Mouse (Mus musculus) hindbrain, postnatal 0 days (tissue): Measurements from ENCODE around the gene Gm9508. TPM values are rescaled to one million over a fixed set of nuclear protein-coding genes. Genes with fewer than 3 reads are reported as not detected.
"Not testable (repeated sequence)": the region's sequence is repeated elsewhere in the genome, so short reads cannot be mapped to it uniquely, and the experiment has no call there.

Experiments used
- ATAC-seq: fragments of 200-750 bp; cut with Nextera tagmentation; 2 replicates; pipeline ENCODE4 v1.8.0; 2017; ENCODE audit warnings: mild to moderate bottlenecking, moderate TSS enrichment, moderate library complexity
- DNase-seq: peaks from one replicate; pipeline ENCODE4 v3.0.0-alpha.2; 2015; ENCODE audit warnings: low spot score
- H3K27ac ChIP-seq: fragments of 300-500 bp; sonication (generic); 2 replicates; pipeline ENCODE4 v1.5.1; 2014; ENCODE audit warnings: mild to moderate bottlenecking
- H3K27me3 ChIP-seq: fragments of 300-500 bp; sonication (generic); 2 replicates; pipeline ENCODE4 v1.6.1; 2014; ENCODE audit warnings: low read length, mixed read lengths; ENCODE audit not compliant: insufficient read depth
- H3K36me3 ChIP-seq: fragments of 300-500 bp; sonication (generic); 2 replicates; pipeline ENCODE4 v1.6.1; 2014; ENCODE audit warnings: low read length, mixed read lengths; ENCODE audit not compliant: insufficient read depth
- H3K4me1 ChIP-seq: fragments of 300-500 bp; sonication (generic); 2 replicates; pipeline ENCODE4 v1.6.1; 2014; ENCODE audit warnings: antibody characterized with exemption, low read length, mixed read lengths; ENCODE audit not compliant: insufficient read depth
- H3K4me2 ChIP-seq: fragments of 300-500 bp; sonication (generic); 2 replicates; pipeline ENCODE4 v1.6.1; 2014; ENCODE audit warnings: low read depth, mild to moderate bottlenecking, low read length, moderate library complexity, mixed read lengths
- H3K4me3 ChIP-seq: fragments of 300-500 bp; sonication (generic); 2 replicates; pipeline ENCODE4 v1.5.1; 2014; ENCODE audit warnings: low read length
- H3K9ac ChIP-seq: fragments of 300-500 bp; sonication (generic); replicated peaks from 2 replicates; pipeline ENCODE4 v1.6.1; 2014; ENCODE audit warnings: mild to moderate bottlenecking, low read length, moderate library complexity, mixed read lengths
- H3K9me3 ChIP-seq: fragments of 300-500 bp; sonication (generic); 2 replicates; pipeline ENCODE4 v1.6.1; 2016; ENCODE audit warnings: low read length, mixed read lengths
- CTCF ChIP-seq: IDR thresholded peaks from 2 replicates; pipeline ENCODE4 v1.5.1; 2016; ENCODE audit warnings: antibody characterized with exemption, control low read depth, low read depth
- WGBS: fragments of 180-500 bp; shearing (Covaris S2); extraction: QIAGEN DNeasy Blood & Tissue Kit; methylation state at CpG from one replicate; pipeline ENCODE4 v1.1.7; 2014; 5-methylcytosine and 5-hydroxymethylcytosine counted together
- polyA plus RNA-seq: library from polyadenylated mRNA; unstranded; fragments of >200 nt; fragmentation: Nextera tagmentation; extraction: Ambion mirVana; gene quantifications from 2 replicates; pipeline ENCODE4 v1.2.1, GENCODE M21; 2015
- total RNA-seq: library from RNA; depleted of rRNA; stranded (reverse); fragments of >200 nt; gene quantifications from 2 replicates; pipeline ENCODE4 v1.2.3, GENCODE M21; 2014

Gm9508 gene
- total and polyA plus RNA-seq, 2 experiments from 2014 or later: not detected

DNA sequence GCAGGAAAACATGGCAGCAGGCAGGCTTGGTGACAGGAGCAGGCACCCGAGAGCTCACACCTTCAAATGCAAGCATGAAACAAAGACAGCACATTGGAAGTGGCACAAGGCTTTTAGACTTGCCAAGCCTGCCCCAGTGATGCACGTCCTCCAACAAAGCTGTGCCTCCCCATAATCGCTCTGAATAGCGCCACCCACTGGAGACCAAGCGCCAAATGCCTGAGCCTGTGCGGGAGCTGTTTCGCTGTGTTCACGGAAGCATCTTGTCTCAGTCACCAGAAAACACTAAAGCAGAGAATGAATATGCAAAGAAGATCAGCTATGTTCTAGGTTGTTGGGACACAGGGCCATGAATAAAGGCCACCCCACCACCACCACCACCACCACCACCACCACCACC is 27.8 kb upstream of the Gm9508 start:
- H3K36me3 ChIP-seq: no peaks in the 10 kb centered on the region
- no peaks in the 10 kb centered on the region for H3K4me1 ChIP-seq
- DNase-seq (no peak), ATAC-seq (no peak)
- H3K4me2 ChIP-seq: no peak overlapping the region
- no peak overlapping the region for H3K27ac ChIP-seq
- H3K9me3 ChIP-seq: 0 out of 2 replicates have a peak, but pooled peaks cover 2% of the 10 kb centered on the region
- no peak overlapping the region for H3K4me3 ChIP-seq
- H3K9ac ChIP-seq: no peak overlapping the region
- no peak for TF ChIP-seq CTCF
- H3K27me3 ChIP-seq: no peaks in the 10 kb centered on the region
- 76% methylated on average over 8 of the region's 8 CpGs for WGBS

DNA sequence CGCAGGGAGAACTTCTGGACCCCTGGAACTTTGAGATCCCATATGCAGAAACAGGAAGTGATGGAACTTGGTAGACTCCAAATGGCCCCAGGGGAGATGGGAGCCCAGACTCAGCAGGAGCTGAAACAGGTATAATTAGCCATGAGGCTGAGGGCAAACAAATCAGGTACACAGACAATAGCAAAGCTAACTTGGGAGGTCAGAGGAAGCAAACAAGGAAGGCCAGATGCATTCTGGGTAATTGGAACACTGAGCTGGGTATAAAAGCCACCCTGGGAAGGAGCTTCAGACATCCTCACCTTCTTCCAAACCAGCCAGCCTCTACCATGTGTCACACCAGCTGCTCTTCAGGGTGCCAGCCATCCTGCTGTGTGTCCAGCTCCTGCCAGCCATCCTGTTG is 23.3 kb upstream of the Gm9508 start, which contains the start of gene Krtap12-1:
Gene Krtap12-1 (plus strand): TSS at position 301 of the 400 bp plus-strand sequence.
- H3K27ac ChIP-seq, H3K36me3 ChIP-seq, ATAC-seq, H3K27me3 ChIP-seq, H3K4me2 ChIP-seq, H3K4me3 ChIP-seq, H3K9ac ChIP-seq, DNase-seq, H3K9me3 ChIP-seq, H3K4me1 ChIP-seq: not testable (repeated sequence)
- 89% methylated on average over 1 of the region's 1 CpGs for WGBS

DNA sequence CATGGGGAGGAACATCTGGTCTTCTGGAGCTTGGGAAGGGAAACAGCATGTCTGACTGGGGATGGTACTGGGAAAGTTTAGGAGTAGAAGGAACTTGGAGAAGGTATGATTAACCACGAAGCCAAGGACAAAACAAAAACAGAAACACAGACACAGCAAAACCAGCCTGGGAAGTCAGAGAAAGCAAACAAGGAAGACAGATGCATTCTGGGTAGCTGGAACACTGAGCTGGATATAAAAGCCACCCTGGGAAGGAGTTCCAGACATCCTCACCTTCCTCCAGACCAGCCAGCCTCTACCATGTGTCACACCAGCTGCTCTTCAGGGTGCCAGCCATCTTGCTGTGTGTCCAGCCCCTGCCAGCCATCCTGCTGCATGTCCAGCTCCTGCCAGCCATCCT is 18.5 kb upstream of the Gm9508 start, which contains the start of gene Gm10142:
Gene Gm10142 (plus strand): TSS at position 301 of the 400 bp plus-strand sequence.
- ATAC-seq: no peak
- 88% methylated on average over 1 of the region's 1 CpGs for WGBS

DNA sequence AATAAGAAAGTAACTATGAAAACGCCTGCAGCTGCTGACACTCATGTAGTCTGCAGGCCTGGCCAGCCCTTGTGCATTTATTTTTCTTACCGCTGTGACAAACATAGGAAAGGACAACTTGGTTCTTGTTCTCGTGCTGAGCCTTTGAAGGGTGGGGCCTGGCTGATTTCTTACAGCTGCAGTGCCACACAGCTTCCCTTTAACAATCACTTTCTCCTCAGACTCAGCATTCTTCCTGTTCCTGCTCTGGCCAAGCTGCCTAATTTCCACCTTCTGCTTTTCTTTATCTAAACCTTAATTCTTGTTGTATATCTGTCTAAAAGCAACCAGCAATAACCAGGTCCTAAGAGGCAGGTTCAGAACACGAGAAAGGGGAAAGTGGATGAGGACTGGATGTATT is 16.7 kb upstream of the Gm9508 start:
- DNase-seq (no peak), ATAC-seq (no peak)
- TF ChIP-seq CTCF: no peak
- Histone ChIP-seq H3K27ac (no peak overlapping the region), H3K4me3 (no peak overlapping the region), H3K4me2 (no peak overlapping the region), H3K36me3 (no peaks in the 10 kb centered on the region), H3K9ac (no peak overlapping the region), H3K27me3 (no peaks in the 10 kb centered on the region), H3K4me1 (no peaks in the 10 kb centered on the region), H3K9me3 (no peaks in the 10 kb centered on the region)
- 65% methylated on average over 4 of the region's 4 CpGs for WGBS

More for the DNA sequence above, 18.5 kb upstream of the Gm9508 start, which contains the start of gene Gm10142:
- no peak within 1 kb of the TSS for H3K9ac ChIP-seq
- H3K4me1 ChIP-seq: no peaks in the 10 kb centered on the region
- TF ChIP-seq CTCF: no peak
- H3K4me3 ChIP-seq: no peak within 1 kb of the TSS
- H3K4me2 ChIP-seq: no peak within 1 kb of the TSS
- no peaks in the 10 kb centered on the region for H3K36me3 ChIP-seq
- no peak within 1 kb of the TSS for H3K27ac ChIP-seq
- H3K27me3 ChIP-seq: no peaks in the 10 kb centered on the region
- 0 out of 2 replicates have a peak, but pooled peaks cover 2% of the 10 kb centered on the region for H3K9me3 ChIP-seq
- DNase-seq: no peak

DNA sequence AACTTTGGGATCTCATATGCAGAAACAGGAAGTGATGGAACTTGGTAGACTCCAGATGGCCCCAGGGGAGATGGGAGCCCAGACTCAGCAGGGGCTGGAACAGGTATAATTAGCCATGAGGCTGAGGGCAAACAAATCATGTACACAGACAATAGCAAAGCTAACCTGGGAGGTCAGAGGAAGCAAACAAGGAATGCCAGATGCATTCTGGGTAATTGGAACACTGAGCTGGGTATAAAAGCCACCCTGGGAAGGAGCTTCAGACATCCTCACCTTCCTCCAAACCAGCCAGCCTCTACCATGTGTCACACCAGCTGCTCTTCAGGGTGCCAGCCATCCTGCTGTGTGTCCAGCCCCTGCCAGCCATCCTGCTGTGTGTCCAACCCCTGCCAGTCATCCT is 14.1 kb upstream of the Gm9508 start, which contains the start of gene Gm10024:
Gene Gm10024 (plus strand): TSS at position 301 of the 400 bp plus-strand sequence.
- not testable (repeated sequence) for H3K4me3 ChIP-seq, H3K4me2 ChIP-seq, H3K9ac ChIP-seq, H3K36me3 ChIP-seq, H3K27ac ChIP-seq, H3K9me3 ChIP-seq, DNase-seq, H3K4me1 ChIP-seq, ATAC-seq, H3K27me3 ChIP-seq

DNA sequence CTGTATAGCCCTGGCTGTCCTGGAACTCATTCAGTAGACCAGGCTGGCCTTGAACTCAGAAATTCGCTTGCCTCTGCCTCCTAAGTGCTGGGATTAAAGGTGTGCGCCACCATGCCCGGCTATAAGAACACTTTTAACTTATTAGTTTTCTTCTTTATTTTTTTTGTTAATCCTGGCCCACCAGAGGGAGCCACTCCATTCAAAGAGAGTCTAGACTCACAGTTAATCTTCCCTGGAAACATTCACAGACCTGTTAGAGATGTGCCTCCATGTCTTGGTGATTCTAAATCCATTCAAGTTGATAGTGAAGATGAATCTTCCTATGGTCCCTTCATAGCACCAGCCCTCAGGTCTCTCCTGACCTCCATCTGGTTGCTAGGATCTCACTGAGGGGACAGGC is 12.8 kb upstream of the Gm9508 start:
- WGBS: 86% methylated on average over 3 of the region's 3 CpGs
- ATAC-seq: no peak
- H3K27me3 ChIP-seq: no peaks in the 10 kb centered on the region
- DNase-seq: peak; percentile 43
- H3K4me1 ChIP-seq: no peaks in the 10 kb centered on the region
- no peak overlapping the region for H3K4me3 ChIP-seq
- peak; percentile 44 for TF ChIP-seq CTCF
- H3K9me3 ChIP-seq: 0 out of 2 replicates have a peak, but pooled peaks cover 5% of the 10 kb centered on the region
- H3K4me2 ChIP-seq: no peak overlapping the region
- H3K9ac ChIP-seq: no peak overlapping the region
- H3K27ac ChIP-seq: no peak overlapping the region
- no peaks in the 10 kb centered on the region for H3K36me3 ChIP-seq

DNA sequence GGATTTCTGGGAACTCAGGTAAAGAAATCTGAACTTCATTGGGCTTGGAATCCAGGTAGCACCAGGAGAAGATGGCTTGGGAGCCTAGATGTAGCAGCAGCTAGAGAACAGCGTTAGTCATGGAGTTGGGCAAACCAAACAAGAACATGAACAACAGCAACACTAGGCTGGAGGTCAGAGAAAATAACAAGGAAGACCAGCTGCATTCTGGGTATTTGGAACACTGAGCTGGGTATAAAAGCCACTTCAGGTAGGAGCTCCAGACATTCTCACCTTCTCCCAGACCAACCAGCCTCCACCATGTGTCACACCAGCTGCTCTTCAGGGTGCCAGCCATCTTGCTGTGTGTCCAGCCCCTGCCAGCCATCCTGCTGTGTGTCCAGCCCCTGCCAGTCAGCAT is 9.3 kb upstream of the Gm9508 start, which contains the start of gene Gm10272:
Gene Gm10272 (plus strand): TSS at position 301 of the 400 bp plus-strand sequence.
- Histone ChIP-seq H3K4me2 (no peak within 1 kb of the TSS), H3K9me3 (0 out of 2 replicates have a peak, but pooled peaks cover 8% of the 10 kb centered on the region), H3K9ac (no peak within 1 kb of the TSS), H3K4me3 (no peak within 1 kb of the TSS), H3K27ac (no peak within 1 kb of the TSS), H3K36me3 (no peaks in the 10 kb centered on the region), H3K4me1 (no peaks in the 10 kb centered on the region), H3K27me3 (no peaks in the 10 kb centered on the region)
- TF ChIP-seq CTCF: no peak
- no peak for ATAC-seq
- WGBS: 92% methylated on average over 1 of the region's 1 CpGs
- DNase-seq: no peak

DNA sequence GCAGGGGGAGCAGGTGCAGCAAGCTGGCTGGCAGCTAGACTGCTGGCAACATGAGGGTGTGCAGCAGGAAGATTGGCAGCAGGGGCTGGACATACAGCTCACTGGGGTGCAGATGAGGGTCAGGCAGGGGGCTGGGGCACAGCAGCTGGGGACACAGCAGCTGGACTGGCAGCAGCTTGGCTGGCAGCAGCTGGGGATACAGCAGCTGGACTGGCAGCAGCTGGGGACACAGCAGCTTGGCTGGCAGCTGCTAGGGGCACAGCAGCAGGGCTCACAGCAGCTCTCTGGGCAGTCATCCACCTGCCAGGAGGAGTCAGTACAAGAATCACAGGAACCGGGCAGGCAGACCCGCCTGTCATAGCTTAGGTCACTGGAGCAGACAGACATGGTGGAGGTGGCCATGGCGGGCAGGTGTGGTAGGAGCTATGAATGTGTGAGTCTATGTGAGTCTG is 6.7 kb downstream of the Gm9508 start, which contains the start of gene Gm19402:
Gene Gm19402 (minus strand): TSS at position 402 of the 452 bp plus-strand sequence.
- not testable (repeated sequence) for H3K27me3 ChIP-seq, H3K4me1 ChIP-seq, H3K36me3 ChIP-seq, H3K9ac ChIP-seq, DNase-seq, ATAC-seq, H3K4me3 ChIP-seq, H3K9me3 ChIP-seq, H3K27ac ChIP-seq, H3K4me2 ChIP-seq
- WGBS: 71% methylated on average over 3 of the region's 3 CpGs
